Mouse (Mus musculus) cerebellum, postnatal 25 days (tissue): Measurements from ENCODE around the gene Tbc1d14.

ENCODE experiments used
- DNase-seq, 2 experiments: peaks; one replicate each; pipeline ENCODE4 v3.0.0; 2021; ENCODE audit warnings: mixed read lengths in 2 of 2

Gene Tbc1d14

GRCm38 (mm10) chr5:36505235-36505634 lies 87.8 kb downstream of the Tbc1d14 start:
- no peak for DNase-seq

GRCm38 (mm10) chr5:36494709-36495108 lies 98.4 kb downstream of the Tbc1d14 start:
- DNase-seq: no peak

- no peak for DNase-seq
Observed at GRCm38 (mm10) chr5:36493919-36494318, 99.2 kb downstream of the Tbc1d14 start.

GRCm38 (mm10) chr5:36489225-36489624 lies 103.9 kb downstream of the Tbc1d14 start:
- DNase-seq: peak in 1 of 2 experiments; percentile 59

GRCm38 (mm10) chr5:36485306-36485705 lies 107.8 kb downstream of the Tbc1d14 start:
- DNase-seq: no peak

- peak; percentile 97 to 99 for DNase-seq
Observed at GRCm38 (mm10) chr5:36484171-36484990, 108.7 kb downstream of the Tbc1d14 start, which contains the start of the genes Tada2b and Ccdc96. Gene Tada2b (minus strand): TSS chr5:36484285. Gene Ccdc96 (plus strand): TSS chr5:36484588.

GRCm38 (mm10) chr5:36483203-36484101 lies 109.6 kb downstream of the Tbc1d14 start:
- DNase-seq: peak in 1 of 2 experiments; percentile 66

GRCm38 (mm10) chr5:36481114-36481513 lies 112.0 kb downstream of the Tbc1d14 start:
- DNase-seq: no peak

GRCm38 (mm10) chr5:36480398-36480797 lies 112.7 kb downstream of the Tbc1d14 start:
- DNase-seq: no peak

- no peak for DNase-seq
Observed at GRCm38 (mm10) chr5:36479735-36480134, 113.3 kb downstream of the Tbc1d14 start.

GRCm38 (mm10) chr5:36478540-36479420 lies 114.3 kb downstream of the Tbc1d14 start:
- DNase-seq: no peak

GRCm38 (mm10) chr5:36477486-36477885 lies 115.6 kb downstream of the Tbc1d14 start:
- no peak for DNase-seq

GRCm38 (mm10) chr5:36474283-36474682 lies 118.8 kb downstream of the Tbc1d14 start:
- DNase-seq: peak; percentile 70 to 83

- DNase-seq: no peak
Observed at GRCm38 (mm10) chr5:36472876-36473655, 120.0 kb downstream of the Tbc1d14 start.

GRCm38 (mm10) chr5:36471206-36471605 lies 121.9 kb downstream of the Tbc1d14 start:
- DNase-seq: no peak

- no peak for DNase-seq
Observed at GRCm38 (mm10) chr5:36465889-36466288, 127.2 kb downstream of the Tbc1d14 start.

GRCm38 (mm10) chr5:36464709-36465661 lies 128.1 kb downstream of the Tbc1d14 start, which contains the start of gene Grpel1:
Gene Grpel1 (plus strand): TSS chr5:36464998.
- peak; percentile 96 to 97 for DNase-seq

GRCm38 (mm10) chr5:36463391-36463790 lies 129.7 kb downstream of the Tbc1d14 start:
- DNase-seq: no peak

GRCm38 (mm10) chr5:36462810-36463209 lies 130.3 kb downstream of the Tbc1d14 start:
- peak; percentile 83 to 89 for DNase-seq

GRCm38 (mm10) chr5:36461231-36461630 lies 131.8 kb downstream of the Tbc1d14 start:
- no peak for DNase-seq
